Mouse (Mus musculus) cortical plate, adult 2 months (tissue): ENCODE measurements around the gene Ctsl.

ENCODE experiments used
- CTCF ChIP-seq: fragments of 200-500 bp; IDR thresholded peaks from 2 replicates; pipeline ENCODE4 v1.5.1; 2011; ENCODE audit warnings: mild to moderate bottlenecking, control low read depth, low read length; ENCODE audit not compliant: insufficient read depth; ENCODE audit errors: extremely low read depth
- POLR2A ChIP-seq: fragments of 200-500 bp; IDR thresholded peaks from 2 replicates; pipeline ENCODE4 v1.6.1; 2011; ENCODE audit warnings: mild to moderate bottlenecking, low read length, control low read depth; ENCODE audit not compliant: insufficient read depth; ENCODE audit errors: extremely low read depth

DNA sequence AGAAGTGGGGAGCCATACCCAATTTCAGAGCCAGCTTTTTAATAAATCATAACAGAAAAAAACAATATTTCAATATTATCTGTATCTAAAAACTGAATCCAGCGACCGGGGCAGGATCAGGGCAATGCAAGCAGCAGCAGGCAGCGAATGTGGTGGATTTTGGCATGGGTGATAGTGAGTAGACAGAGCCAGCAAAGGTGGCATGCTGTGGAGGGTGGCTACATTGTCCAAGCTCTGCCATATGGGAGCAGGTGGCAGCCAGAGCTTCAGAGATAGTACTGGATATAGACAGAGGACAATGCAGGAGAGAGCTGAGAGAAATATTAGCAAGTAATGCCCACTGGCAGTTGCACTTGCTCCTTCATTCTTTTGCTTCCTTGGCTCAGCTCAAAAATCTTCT is 11.0 kb downstream of the Ctsl start:
- TF ChIP-seq CTCF (no peak), POLR2A (no peak)
